Mouse (Mus musculus) left cerebral cortex, adult 2 months (tissue): ENCODE measurements around the gene Mfsd10. TPM values are rescaled to one million over a fixed set of nuclear protein-coding genes. Genes with fewer than 3 reads are reported as not detected.
"Not testable (repeated sequence)": the region's sequence is repeated elsewhere in the genome, so short reads cannot be mapped to it uniquely, and the experiment has no call there.

ENCODE experiments used
- DNase-seq, 2 experiments: peaks; one replicate each; pipeline ENCODE4 v3.0.0; 2021 to 2022; ENCODE audit warnings: low spot score in 2 of 2, mixed read lengths in 1 of 2; ENCODE audit errors: extremely low spot score in 1 of 2
- H3K27ac ChIP-seq: fragments of 200-600 bp; 2 replicates; pipeline ENCODE4 v1.8.1; 2022
- H3K4me3 ChIP-seq: fragments of 200-600 bp; 2 replicates; pipeline ENCODE4 v1.8.1; 2022
- CTCF ChIP-seq: fragments of 200-600 bp; IDR thresholded peaks from 2 replicates; pipeline ENCODE4 v1.8.1; 2022; ENCODE audit warnings: antibody characterized with exemption, mild to moderate bottlenecking, moderate library complexity
- intact Hi-C: fragments of 180-260 bp; cut with DNase I; formaldehyde crosslinking; loops from one replicate; pipeline ENCODE4 v1.15.1; 2025
- total RNA-seq, 2 experiments: library from RNA; stranded (reverse); gene quantifications; 2 replicates each; pipeline ENCODE4 v1.2.3; 2021

Gene Mfsd10
- total RNA-seq, 2 experiments from 2014 or later, result 40.8 to 54.4 TPM

GRCm38 (mm10) chr5:34593202-34593727 is 43.7 kb downstream of the Mfsd10 start:
- intact Hi-C loops, result no loop called here

DNA sequence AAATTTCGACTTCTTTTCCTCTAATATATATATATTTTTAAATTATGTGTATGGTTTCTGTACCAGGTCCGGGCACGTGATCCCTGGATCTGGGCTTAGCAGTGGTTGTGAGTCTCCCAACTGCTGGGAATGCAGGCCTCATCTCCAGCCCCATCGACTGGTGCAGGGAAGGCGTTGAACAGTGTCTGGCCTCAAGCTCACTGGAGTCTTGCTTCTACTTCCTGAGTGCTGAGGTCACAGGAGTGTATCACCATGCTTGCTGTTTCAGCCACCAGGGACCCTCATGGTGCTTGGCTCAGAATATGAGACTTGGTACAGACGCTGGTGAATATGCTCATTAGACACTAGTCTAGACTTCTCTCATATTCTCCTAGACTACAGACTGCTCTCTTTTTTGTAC is 44.3 kb downstream of the Mfsd10 start:
- Histone ChIP-seq H3K27ac (no peak overlapping the region; the same call in 1 of the 2 replicates), H3K4me3 (no peak overlapping the region)
- no peak for TF ChIP-seq CTCF
- no peak for DNase-seq
- intact Hi-C loops, result no loop called here

More at GRCm38 (mm10) chr5:34593202-34593727, 43.7 kb downstream of the Mfsd10 start:
- TF ChIP-seq CTCF, result no peak
- no peak overlapping the region for H3K4me3 ChIP-seq
- DNase-seq, result no peak
- H3K27ac ChIP-seq, result no peak overlapping the region

GRCm38 (mm10) chr5:34592224-34592623 is 44.8 kb downstream of the Mfsd10 start:
- H3K4me3 ChIP-seq, H3K27ac ChIP-seq, intact Hi-C loops, DNase-seq: not testable (repeated sequence)

DNA sequence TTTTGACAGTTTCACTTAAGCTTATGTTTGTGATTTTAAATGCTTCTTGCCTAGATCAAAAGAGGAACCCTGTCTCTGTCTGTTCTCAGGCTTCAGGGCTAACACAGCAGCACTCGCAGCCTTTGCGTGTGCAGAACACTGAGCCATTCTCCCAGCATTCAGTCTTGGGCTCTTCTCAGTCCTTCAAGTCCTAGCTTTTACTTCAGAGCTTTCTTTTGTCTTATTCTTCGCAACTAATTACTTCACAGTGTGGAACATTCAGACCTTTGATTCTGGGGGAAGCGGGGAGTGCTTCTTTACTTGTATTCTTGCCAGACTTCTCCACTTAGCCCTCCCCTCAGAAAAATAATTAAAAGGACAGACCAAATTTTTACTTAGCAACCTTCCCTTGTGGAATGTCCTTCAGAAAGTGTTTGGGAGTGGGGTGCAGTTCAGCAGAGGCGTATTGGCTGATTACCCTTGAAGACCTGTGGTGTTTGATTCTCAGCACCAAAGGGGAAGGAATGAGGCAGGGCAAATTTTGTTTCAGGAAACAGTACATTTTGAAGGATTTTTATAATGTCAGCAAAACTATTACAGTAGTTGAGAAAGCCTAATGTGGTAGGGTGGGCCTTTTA is 45.5 kb downstream of the Mfsd10 start:
- Histone ChIP-seq H3K4me3 (no peak overlapping the region), H3K27ac (peak overlapping the region; percentile 53)
- no peak for DNase-seq
- TF ChIP-seq CTCF, result no peak
- intact Hi-C loops, result no loop called here

DNA sequence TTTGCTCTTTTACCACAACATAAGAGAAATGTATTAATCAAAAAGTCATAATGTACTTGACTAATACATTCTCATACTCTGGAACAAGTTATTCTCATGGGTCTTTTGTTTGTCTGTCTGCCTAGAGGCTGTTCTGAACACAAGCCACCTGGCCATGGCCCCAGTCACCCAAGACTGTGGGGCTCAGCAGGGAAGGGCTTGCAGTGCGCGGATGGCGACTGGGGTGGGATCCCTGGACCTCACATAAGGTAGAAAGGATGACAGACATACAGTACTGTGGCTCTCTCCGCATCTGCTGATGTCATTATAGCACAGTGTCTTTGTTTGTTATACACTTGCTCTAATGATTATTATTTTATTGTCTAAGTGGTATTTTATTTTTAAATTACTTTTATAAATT is 46.3 kb downstream of the Mfsd10 start:
- intact Hi-C loops, result no loop called here
- DNase-seq, result no peak
- no peak for TF ChIP-seq CTCF
- peak overlapping the region; percentile 53 for H3K27ac ChIP-seq
- no peak overlapping the region for H3K4me3 ChIP-seq

- Histone ChIP-seq H3K27ac (no peak overlapping the region; the same call in 1 of the 2 replicates), H3K4me3 (no peak overlapping the region)
- intact Hi-C loops, result no loop called here
- no peak for TF ChIP-seq CTCF
- no peak for DNase-seq
Observed at GRCm38 (mm10) chr5:34590059-34590458, 47.0 kb downstream of the Mfsd10 start.

- TF ChIP-seq CTCF, result no peak
- Histone ChIP-seq H3K4me3 (no peak overlapping the region), H3K27ac (no peak overlapping the region; the same call in 1 of the 2 replicates)
- intact Hi-C loops, result no loop called here
- DNase-seq, result no peak
Observed at GRCm38 (mm10) chr5:34587881-34588280, 49.1 kb downstream of the Mfsd10 start.

- TF ChIP-seq CTCF, result no peak
- Histone ChIP-seq H3K27ac (no peak overlapping the region), H3K4me3 (no peak overlapping the region)
- intact Hi-C loops, result no loop called here
- no peak for DNase-seq
Observed at GRCm38 (mm10) chr5:34585216-34585615, 51.8 kb downstream of the Mfsd10 start.

Other genes with a start within 250 kb of the Mfsd10 start
- 10 to 100 TPM; 20.2 to 21.8 TPM for gene Tnip2, start 123.2 kb downstream of the Mfsd10 start, total RNA-seq
- gene Sh3bp2, start 111.4 kb downstream of the Mfsd10 start, total RNA-seq, result 1 to 10 TPM; 3.4 to 3.9 TPM
- gene Add1, start 63.5 kb downstream of the Mfsd10 start, total RNA-seq, result 100 to 1,000 TPM; 409 to 413 TPM
- 10 to 100 TPM; 15.8 to 17.0 TPM for gene Nop14, start 22.9 kb upstream of the Mfsd10 start, total RNA-seq
- gene Grk4, start 23.2 kb upstream of the Mfsd10 start, total RNA-seq, result 1 to 10 TPM; 3.6 to 4.0 TPM
- 10 to 100 TPM; 90.1 to 92.4 TPM for gene Htt, start 124.5 kb upstream of the Mfsd10 start, total RNA-seq